Mouse (Mus musculus) kidney, embryonic 15.5 days (tissue): ENCODE measurements around the gene Nrsn1. TPM values are rescaled to one million over a fixed set of nuclear protein-coding genes. Genes with fewer than 3 reads are reported as not detected.

Experiments
- ATAC-seq: fragments of 200-750 bp; cut with Nextera tagmentation; replicated peaks from 2 replicates; pipeline ENCODE4 v1.8.0; 2017; ENCODE audit warnings: moderate TSS enrichment; ENCODE audit not compliant: low FRiP score
- H3K27ac ChIP-seq: fragments of 300-500 bp; sonication (generic); 2 replicates; pipeline ENCODE4 v1.5.1; 2015; ENCODE audit warnings: mild to moderate bottlenecking, inconsistent platforms
- H3K27me3 ChIP-seq: fragments of 300-500 bp; sonication (generic); 2 replicates; pipeline ENCODE4 v1.6.1; 2015; ENCODE audit warnings: inconsistent platforms
- H3K36me3 ChIP-seq: fragments of 300-500 bp; sonication (generic); 2 replicates; pipeline ENCODE4 v1.6.1; 2015; ENCODE audit warnings: inconsistent platforms
- H3K4me1 ChIP-seq: fragments of 300-500 bp; sonication (generic); 2 replicates; pipeline ENCODE4 v1.6.1; 2015; ENCODE audit warnings: inconsistent platforms
- H3K4me2 ChIP-seq: fragments of 300-500 bp; sonication (generic); 2 replicates; pipeline ENCODE4 v1.6.1; 2015; ENCODE audit warnings: moderate library complexity, mild to moderate bottlenecking, inconsistent platforms
- H3K4me3 ChIP-seq: fragments of 300-500 bp; sonication (generic); replicated peaks from 2 replicates; pipeline ENCODE4 v1.5.1; 2015; ENCODE audit warnings: mild to moderate bottlenecking, inconsistent platforms
- H3K9ac ChIP-seq: fragments of 300-500 bp; sonication (generic); 2 replicates; pipeline ENCODE4 v1.6.1; 2015; ENCODE audit warnings: mild to moderate bottlenecking, inconsistent platforms
- H3K9me3 ChIP-seq: fragments of 300-500 bp; sonication (generic); replicated peaks from 2 replicates; pipeline ENCODE4 v1.6.1; 2016; ENCODE audit warnings: inconsistent platforms
- WGBS: fragments of 180-500 bp; shearing (Covaris S2); methylation state at CpG from one replicate; pipeline ENCODE4 v1.1.7; 2015; ENCODE audit warnings: mixed read lengths; 5-methylcytosine and 5-hydroxymethylcytosine counted together
- polyA plus RNA-seq: library from polyadenylated mRNA; unstranded; fragments of >200 nt; fragmentation: Nextera tagmentation; extraction: Ambion mirVana; gene quantifications from 2 replicates; pipeline ENCODE4 v1.2.1, GENCODE M21; 2015

The Nrsn1 gene
- polyA plus RNA-seq, 1 experiment from 2014 or later, result 1.0 TPM

DNA sequence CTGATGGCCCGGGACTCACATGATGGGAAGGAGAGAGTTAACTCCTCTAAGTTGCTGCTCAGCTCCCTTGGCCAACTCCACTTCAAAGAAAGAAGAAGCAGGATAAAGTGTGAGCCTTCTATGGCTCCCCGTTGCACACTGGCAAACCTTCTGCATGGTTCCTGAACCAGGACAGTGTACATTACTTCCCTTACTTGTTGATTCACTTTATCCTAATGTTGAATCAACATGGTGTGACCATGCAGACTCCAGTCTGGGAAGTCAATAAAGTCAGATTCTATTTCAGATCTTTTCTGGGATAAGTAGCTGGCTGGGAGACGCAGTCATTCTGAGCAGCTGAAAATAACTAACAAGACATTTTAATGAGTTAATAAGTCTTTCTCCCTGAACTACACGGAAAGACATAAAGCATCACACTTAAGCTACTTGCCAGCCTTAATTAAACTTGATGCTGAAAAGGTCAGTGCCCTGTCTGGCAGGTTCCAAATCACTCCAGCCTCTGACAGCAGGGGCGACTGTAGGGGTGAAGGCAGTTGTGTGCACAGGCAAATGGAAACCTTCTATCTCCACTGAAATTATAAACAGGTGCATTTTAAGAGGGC lies 50.0 kb downstream of the Nrsn1 start:
- ATAC-seq, result peak; percentile 92
- Histone ChIP-seq H3K27me3 (no peaks in the 10 kb centered on the region), H3K9ac (no peak overlapping the region), H3K9me3 (no peaks in the 10 kb centered on the region; the same call in 1 of the 2 replicates), H3K4me1 (0 out of 2 replicates have a peak, but pooled peaks cover 6% of the 10 kb centered on the region), H3K36me3 (no peaks in the 10 kb centered on the region), H3K27ac (0 out of 2 replicates have a peak overlapping the region, but pooled peaks have one; percentile 13), H3K4me2 (no peak overlapping the region), H3K4me3 (no peak overlapping the region)
- WGBS, result 24% methylated on average over 5 of the region's 5 CpGs

DNA sequence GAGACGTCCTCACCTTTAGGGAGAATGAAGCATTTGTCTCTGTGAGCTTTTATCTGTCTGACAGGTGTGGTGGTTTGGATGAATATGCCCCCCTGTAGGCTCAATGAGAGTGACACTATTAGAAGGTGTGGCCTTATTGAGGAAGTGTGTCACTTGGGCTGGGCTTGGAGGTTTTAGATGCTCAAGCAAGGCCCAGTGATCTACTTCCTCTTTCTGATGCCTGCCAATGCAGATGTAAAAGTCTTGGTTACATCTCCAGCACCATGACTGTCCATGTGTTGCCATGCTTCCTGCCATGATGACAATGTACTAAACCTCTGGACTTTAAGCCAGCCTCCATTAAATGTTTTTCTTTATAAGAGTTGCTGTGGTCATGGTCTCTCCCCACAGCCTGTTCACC lies 51.9 kb downstream of the Nrsn1 start:
- Histone ChIP-seq H3K9me3 (no peaks in the 10 kb centered on the region; the same call in 1 of the 2 replicates), H3K27me3 (no peaks in the 10 kb centered on the region), H3K36me3 (no peaks in the 10 kb centered on the region), H3K27ac (no peak overlapping the region), H3K4me3 (no peak overlapping the region), H3K4me1 (0 out of 2 replicates have a peak, but pooled peaks cover 6% of the 10 kb centered on the region), H3K4me2 (no peak overlapping the region), H3K9ac (no peak overlapping the region)
- no peak for ATAC-seq
- 92% methylated on average over 1 of the region's 1 CpGs for WGBS

DNA sequence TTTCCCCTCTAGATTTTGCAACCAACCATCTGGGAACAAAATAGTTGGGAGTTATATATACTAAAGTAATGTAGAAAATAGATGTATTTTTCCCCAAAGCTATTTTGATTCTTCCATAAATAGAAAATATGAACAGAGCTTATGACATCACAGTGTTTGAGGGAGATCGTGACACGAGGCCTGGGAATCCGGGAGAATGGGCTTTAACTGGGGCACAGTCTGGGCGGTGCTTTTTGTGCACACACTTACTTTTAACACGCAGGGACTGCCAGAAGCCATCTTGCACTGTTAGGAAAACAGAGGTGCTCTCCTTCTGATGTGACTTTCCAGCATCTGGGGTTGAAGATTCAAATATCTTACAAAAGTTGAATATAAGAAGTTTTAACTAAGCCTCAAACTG lies 63.4 kb downstream of the Nrsn1 start:
- Histone ChIP-seq H3K9ac (no peak overlapping the region), H3K4me2 (no peak overlapping the region), H3K27me3 (no peaks in the 10 kb centered on the region), H3K36me3 (no peaks in the 10 kb centered on the region), H3K9me3 (no peaks in the 10 kb centered on the region), H3K4me3 (no peak overlapping the region), H3K4me1 (no peaks in the 10 kb centered on the region), H3K27ac (no peak overlapping the region)
- no peak for ATAC-seq
- WGBS, result 92% methylated on average over 5 of the region's 5 CpGs

Other genes with a start within 250 kb of the Nrsn1 start
- gene Dcdc2a, start 214.5 kb downstream of the Nrsn1 start, polyA plus RNA-seq, result 40.0 and 45.1 TPM in 2 replicates